Mouse (Mus musculus): ENCODE measurements around the gene Lztr1. TPM values are rescaled to one million over a fixed set of nuclear protein-coding genes. Genes with fewer than 3 reads are reported as not detected.

The Lztr1 gene
- 119 and 121 TPM in 2 replicates for polyA plus RNA-seq (2021; fragmentation: Nextera tagmentation)
- long read RNA-seq, experiment 1, transcript Lztr1-201 (21 exons, 3,394 nt): major isoform, 181 of 264 reads
- long read RNA-seq, experiment 1, partial matches to known transcripts: 55 of 264 reads
- long read RNA-seq, experiment 1, other reads (novel, unspliced or antisense): 25 of 264 reads
- long read RNA-seq, experiment 2, transcript Lztr1-206 (3 exons, 469 nt): minor isoform, 12 of 1,080 reads
- long read RNA-seq, experiment 2, transcript Lztr1-201 (21 exons, 3,394 nt): major isoform, 835 of 1,080 reads
- long read RNA-seq, experiment 2, partial matches to known transcripts: 104 of 1,080 reads
- long read RNA-seq, experiment 2, other reads (novel, unspliced or antisense): 129 of 1,080 reads

DNA sequence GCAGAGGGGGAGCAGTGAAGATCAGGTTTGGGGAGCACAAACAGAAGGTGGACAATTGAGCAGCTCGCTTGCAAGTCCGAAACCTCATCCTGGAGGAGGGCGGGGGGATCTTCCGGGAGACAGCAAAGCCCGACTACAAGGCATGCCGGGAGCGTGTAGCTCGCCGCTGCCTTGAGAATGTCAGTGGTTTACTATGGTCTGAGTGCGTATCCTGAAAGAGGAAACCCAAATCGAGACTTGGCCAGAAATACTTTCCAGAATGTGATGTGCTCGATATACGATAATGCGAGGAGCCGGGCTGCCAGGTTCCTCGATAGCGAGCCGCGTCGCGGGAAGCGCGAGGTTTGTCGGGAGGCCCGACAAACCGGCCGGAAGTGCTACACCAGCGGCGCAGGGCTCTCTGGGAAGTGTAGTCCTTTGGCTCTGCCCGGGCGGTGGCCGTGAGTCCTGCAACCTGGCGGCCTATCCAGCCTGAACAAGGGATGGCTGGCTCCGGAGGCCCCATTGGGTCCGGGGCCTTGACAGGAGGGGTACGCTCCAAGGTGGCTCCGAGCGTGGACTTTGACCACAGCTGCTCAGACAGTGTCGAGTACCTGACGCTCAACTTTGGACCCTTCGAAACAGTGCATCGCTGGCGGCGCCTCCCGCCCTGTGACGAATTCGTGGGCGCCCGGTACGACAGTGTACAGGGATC lies at the start of gene Lztr1:
TSS of gene Lztr1 (plus strand) at position 143 of the 694 bp plus-strand sequence.

GRCm38 (mm10) chr16:17489469-17490111 lies 18.9 kb upstream of the Lztr1 start, which contains the start of gene Aifm3:
Gene Aifm3, plus strand, starts transcription at chr16:17489611.

DNA sequence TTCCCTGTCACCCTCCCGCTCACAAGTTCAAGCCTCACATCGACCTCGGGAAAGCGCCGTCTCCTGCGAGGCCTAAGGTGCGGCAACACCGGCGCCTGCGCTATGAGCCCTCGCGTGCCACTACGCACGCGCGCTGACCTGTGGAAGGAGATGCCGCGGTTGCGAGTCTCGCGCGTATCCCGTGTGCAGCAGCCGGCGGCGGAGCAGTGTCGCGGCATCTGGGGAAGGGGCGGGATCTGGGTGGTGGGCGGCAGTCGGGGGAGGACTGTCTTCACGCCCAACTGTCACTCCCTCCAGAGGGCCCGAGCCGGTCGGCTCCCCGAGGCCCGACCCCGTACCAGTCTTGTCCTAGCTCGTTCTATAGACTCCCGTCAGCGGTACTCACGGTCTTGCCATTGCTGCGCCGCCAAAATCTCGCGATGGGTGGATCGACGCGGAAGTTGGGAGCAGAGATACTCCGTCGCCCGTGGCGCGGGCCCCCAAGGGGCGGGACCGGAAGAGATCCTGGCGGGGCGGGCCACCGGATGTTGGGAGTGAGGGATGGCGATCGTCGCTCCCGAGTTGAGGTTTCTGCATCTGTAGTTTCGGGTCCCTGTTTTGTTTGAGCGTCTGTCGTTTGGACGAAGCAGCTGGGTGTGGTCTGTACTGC lies 22.3 kb downstream of the Lztr1 start, which contains the start of gene Thap7:
TSS of gene Thap7 (minus strand) at position 497 of the 649 bp plus-strand sequence.

GRCm38 (mm10) chr16:17561128-17561750 lies 52.8 kb downstream of the Lztr1 start, which contains the start of gene Lrrc74b:
Gene Lrrc74b, minus strand, starts transcription at chr16:17561247.

DNA sequence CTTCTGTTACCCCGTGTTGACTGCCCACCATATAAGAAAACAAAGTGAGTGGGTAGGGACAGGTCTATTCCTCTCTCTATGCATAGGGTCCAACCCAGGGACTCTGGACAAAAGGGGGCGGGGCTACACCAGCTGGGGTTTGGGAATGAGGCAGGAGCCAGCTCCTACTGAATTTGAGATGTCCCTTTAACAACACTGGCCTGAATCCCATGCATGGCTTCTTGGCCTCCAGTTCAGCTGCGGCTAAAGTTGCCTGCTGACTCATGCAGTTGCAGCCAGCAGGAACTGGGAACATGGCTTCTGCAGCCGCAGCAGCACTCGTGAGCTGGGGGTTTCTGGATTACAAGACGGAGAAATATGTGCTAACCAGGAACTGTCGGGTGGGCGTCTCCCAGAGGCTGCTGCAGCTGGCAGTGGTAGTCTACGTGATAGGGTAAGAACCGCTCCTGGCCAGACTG lies 53.3 kb downstream of the Lztr1 start, which contains the start of gene P2rx6:
TSS of gene P2rx6 (plus strand) at position 135 of the 458 bp plus-strand sequence.

Other genes with a start within 250 kb of the Lztr1 start
- gene Tmem191c, start 232.6 kb upstream of the Lztr1 start, polyA plus RNA-seq (2021; fragmentation: Nextera tagmentation): 115 and 119 TPM in 2 replicates
- 2.8 and 4.0 TPM in 2 replicates for gene Serpind1, start 177.3 kb upstream of the Lztr1 start, polyA plus RNA-seq (2021; fragmentation: Nextera tagmentation)
- 6.8 and 6.9 TPM in 2 replicates for gene Snap29, start 102.7 kb upstream of the Lztr1 start, polyA plus RNA-seq (2021; fragmentation: Nextera tagmentation)
- gene Pi4ka, start 102.4 kb upstream of the Lztr1 start, polyA plus RNA-seq (2021; fragmentation: Nextera tagmentation): 62.7 and 66.9 TPM in 2 replicates
- 25.4 and 26.0 TPM in 2 replicates for gene Crkl, start 56.7 kb upstream of the Lztr1 start, polyA plus RNA-seq (2021; fragmentation: Nextera tagmentation)
- gene Aifm3, start 19.1 kb upstream of the Lztr1 start, polyA plus RNA-seq (2021; fragmentation: Nextera tagmentation): 18.6 and 19.3 TPM in 2 replicates
- gene Thap7, start 22.4 kb downstream of the Lztr1 start, polyA plus RNA-seq (2021; fragmentation: Nextera tagmentation): 57.8 and 60.8 TPM in 2 replicates
- gene Lrrc74b, start 52.6 kb downstream of the Lztr1 start, polyA plus RNA-seq (2021; fragmentation: Nextera tagmentation): 1.7 and 2.3 TPM in 2 replicates
- 1.3 TPM in 2 replicates for gene P2rx6, start 53.2 kb downstream of the Lztr1 start, polyA plus RNA-seq (2021; fragmentation: Nextera tagmentation)
- 102 and 105 TPM in 2 replicates for gene Slc7a4, start 74.5 kb downstream of the Lztr1 start, polyA plus RNA-seq (2021; fragmentation: Nextera tagmentation)
- gene Smpd4, start 110.7 kb downstream of the Lztr1 start, polyA plus RNA-seq (2021; fragmentation: Nextera tagmentation): 6.6 and 10.5 TPM in 2 replicates
- 13.7 and 15.2 TPM in 2 replicates for gene Ccdc74a, start 137.8 kb downstream of the Lztr1 start, polyA plus RNA-seq (2021; fragmentation: Nextera tagmentation)
- 46.8 and 48.5 TPM in 2 replicates for gene Med15, start 224.2 kb downstream of the Lztr1 start, polyA plus RNA-seq (2021; fragmentation: Nextera tagmentation)